Mouse (Mus musculus): ENCODE measurements around the gene Os9. TPM values are rescaled to one million over a fixed set of nuclear protein-coding genes. Genes with fewer than 3 reads are reported as not detected.
"Not testable (repeated sequence)": the region's sequence is repeated elsewhere in the genome, so short reads cannot be mapped to it uniquely, and the experiment has no call there.

Gene Os9
- polyA plus RNA-seq, 1 experiment, result 53.9 TPM

DNA sequence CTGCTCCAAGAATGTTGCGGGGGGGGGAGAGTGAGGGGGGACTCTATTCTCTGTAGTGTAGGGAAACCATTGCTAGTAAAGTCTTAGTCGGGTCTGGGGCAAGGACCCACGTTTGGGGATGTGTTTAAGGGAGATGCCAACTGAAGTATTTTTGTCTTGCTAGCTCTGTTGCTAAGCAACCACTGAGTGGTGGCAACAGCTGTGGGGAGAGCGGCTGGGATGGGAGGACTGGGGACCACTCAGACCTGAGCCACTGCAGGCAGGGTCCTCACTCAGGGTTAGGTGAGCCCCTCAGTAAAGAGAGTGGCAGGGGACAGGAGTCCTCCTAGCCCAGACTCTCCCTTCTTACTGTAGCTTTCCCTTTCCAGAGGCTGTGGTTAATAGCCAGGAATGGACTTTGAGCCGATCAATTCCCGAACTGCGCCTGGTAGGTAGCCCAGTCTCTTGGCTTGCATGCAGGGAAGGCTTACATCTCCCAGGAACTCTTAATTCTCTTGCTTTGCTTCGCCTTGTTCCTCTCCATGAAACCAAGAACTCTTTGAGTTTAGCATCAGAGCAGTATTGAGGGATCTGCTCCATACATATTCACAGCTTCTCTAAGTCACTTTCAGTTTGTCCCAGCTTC is 38.8 kb downstream of the Os9 start:
- DNase-seq (ENCODE audit: low spot score), result no peak

DNA sequence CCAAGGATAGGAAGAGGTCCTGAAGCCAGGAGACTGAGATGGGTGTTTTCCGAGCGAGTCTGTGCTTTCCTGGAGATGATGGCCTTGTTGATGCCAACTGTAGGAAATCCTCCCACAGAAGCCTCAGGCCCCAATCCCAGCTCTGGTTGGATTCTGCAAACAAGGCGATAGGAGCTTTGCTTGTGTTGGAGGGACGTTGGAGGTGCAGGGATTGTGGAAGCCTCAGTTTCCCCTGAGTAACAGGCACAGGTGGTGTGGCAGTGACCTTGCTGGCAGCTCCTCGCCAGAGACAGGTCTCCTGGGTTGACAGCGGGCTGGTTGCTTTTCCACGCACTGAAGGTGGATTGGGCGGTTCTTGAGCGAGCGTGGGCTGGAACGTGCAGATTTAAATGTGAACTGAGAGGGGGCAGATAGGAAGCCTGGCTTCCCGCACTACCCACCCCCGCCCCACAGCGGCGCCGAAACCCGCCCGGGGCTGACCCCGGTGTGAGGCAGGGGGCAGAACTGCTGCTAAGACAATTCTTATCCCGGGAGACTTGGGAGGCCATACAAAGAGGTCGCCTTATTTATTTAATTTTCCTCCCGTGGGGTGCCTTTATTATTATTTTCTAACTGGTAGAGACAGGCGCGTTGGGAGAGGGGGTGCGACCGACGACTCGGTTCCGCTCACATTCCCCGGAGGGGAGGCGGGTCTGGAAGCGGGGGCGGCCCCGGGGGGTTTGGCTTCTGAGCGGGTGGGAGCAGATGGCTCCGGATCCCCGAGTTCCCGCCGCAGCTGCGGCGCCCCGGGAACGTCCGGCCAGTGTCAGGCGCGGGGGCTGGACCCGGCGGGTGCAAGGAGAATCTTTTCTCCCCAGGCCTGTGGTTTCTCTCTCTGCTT is 39.8 kb downstream of the Os9 start:
- DNase-seq (ENCODE audit: low spot score), result no peak

DNA sequence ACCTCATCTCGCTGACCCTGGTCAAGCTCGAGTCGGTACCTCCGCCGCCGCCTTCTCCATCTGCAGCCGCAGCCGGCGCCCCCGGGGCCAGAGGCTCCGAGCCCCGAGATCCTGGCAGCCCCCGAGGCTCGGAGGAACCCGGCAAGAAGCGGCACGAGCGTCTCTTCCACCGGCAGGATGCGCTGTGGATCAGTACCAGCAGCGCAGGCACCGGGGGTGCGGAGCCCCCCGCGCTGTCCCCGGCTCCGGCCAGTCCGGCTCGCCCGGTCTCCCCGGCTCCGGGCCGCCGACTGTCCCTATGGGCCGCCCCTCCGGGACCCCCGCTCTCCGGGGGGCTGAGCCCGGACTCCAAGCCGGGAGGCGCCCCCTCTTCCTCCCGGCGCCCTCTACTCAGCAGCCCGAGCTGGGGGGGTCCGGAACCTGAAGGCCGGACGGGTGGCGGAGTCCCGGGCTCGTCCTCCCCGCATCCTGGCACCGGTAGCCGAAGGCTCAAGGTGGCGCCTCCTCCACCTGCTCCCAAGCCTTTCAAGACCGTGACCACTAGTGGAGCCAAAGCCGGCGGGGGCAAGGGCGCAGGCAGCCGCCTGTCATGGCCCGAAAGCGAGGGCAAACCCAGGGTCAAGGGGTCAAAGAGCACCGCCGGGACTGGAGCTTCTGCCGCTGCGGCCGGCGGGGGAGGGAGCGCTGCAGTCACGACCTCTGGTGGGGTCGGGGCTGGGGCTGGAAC is 41.1 kb downstream of the Os9 start:
- no peak for DNase-seq (ENCODE audit: low spot score)

DNA sequence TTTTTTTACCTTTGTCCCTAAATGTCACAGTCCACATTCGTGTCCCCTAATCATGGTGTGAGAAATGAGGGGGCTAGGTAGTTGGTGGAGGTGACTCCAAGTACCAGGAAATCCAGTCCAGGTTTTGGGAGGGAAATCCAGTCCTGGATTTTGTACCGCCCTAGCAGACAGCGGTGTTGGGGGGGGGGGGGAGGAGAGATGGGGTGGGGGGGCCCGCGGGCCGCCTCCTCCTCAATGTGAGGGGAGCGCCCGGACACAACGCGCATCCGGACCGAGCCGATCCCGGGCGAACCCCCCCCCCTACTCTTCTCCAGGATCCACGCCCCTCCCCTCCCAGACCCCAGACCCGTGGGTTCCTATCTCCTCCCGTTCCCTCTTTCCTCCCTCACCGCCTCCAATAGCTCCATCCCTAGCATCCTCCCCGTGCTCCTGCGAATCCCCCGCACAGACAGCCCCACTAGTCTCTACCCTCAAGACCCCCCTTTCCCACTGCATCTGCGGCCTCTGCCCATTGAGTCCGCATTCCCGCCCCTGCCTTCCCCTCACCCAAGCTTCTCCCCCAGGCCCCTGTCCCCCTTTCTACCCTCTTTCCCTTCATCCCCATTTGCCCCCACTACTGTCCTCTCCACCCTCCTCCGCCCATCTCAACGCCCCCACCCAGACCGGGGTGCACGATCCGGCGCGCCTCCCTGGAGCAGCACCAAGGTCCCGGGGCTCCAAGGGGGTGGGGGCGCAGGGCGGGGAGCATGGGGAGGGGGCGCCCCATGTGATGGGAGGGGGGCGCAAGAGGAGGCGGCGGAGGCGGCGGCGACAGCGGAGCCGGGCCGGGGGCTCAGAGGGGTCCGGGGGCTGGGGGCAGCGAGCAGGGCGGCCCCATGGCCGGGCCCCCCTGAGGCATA is 42.0 kb downstream of the Os9 start:
- DNase-seq (ENCODE audit: low spot score), result no peak

DNA sequence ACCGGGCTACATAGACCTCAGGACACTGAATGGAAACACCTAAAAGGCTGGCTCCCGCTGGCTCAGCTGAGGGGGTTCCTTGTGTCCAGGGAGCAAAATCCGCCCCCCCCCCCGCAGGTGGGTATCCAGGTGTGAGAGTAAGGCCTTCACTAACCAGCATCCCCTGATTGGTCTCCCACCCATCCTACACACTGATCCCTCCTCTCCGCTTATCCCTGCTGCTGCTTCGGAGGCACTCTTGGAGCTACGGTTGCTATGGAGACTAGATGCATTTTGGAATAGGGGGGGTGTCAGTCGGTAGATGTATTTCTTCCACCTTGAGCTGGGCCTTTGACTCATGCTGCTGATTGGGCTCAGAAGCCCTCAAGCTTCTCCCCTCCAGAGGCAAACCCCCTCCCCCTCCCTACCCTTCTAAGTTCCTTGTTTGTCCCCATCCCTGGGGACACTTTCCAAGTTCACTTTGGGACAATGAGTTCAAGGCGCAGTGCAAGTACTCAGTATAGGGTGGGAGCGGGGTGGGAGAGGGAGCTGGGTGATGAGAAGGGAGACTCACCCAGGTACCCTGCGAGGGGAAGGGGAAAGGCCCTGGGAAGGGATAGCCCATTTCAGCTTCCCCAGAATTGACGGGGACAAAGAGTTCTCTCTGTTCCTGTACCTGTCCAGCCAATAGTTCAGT is 42.8 kb downstream of the Os9 start:
- DNase-seq (ENCODE audit: low spot score), result no peak

DNA sequence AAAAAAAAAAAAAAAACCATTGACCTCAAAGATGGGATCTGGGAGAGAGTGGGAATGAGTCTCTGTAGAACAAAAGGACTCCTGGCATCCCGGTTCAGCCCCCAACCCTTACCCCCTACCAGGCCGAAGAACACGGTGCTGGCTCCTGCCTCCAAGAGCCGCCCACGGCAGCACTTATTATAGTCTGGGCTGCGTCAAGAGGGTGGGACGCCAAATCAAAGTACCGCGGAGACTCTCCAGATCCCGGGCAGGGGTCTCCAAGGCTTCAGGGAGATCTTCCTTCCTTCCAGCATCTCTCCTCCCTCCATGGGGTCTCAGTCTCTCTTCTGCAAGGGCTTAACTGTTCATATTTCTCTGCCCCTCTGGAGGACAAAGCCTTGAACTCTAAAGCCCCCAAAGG is 43.4 kb downstream of the Os9 start:
- DNase-seq (ENCODE audit: low spot score), result no peak

DNA sequence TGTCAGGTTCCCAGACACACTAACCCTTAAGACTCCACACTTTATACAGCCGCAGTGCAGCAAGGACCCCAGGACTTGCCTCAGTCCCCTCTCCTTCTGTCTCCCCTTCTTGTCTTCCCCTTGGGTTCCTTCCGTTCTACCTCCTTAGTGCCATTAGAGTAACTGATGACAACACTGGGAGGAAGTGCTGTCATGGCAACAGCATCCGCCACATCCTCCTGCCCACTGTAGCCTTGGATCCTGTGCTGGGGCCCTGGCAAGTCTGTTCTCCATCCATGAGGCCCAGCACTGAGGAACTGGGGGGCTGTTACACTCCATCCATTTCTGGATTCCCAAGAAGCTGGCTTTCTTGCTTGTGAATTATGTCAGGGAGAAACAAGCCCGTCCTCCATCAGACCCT is 44.8 kb downstream of the Os9 start:
- no peak for DNase-seq (ENCODE audit: low spot score)

DNA sequence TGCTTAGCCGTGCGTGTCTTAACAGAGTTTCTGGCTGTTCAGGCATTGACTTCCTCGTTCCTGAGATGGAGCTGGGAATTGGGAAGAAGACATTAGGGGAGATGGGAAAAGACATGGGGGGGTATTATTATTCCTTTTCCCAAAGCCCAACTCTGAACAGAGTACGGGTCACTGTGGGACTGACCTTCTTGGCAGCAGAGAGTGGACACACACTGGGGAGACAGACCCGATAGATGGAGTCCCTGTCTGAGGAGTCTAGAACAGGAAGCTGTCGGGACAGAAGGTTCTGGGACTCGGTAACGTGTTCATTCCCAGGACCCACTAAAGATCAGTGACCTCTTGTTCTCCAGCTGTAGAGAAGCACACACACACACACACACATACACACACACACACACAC is 45.3 kb downstream of the Os9 start:
- DNase-seq (ENCODE audit: low spot score), result no peak

DNA sequence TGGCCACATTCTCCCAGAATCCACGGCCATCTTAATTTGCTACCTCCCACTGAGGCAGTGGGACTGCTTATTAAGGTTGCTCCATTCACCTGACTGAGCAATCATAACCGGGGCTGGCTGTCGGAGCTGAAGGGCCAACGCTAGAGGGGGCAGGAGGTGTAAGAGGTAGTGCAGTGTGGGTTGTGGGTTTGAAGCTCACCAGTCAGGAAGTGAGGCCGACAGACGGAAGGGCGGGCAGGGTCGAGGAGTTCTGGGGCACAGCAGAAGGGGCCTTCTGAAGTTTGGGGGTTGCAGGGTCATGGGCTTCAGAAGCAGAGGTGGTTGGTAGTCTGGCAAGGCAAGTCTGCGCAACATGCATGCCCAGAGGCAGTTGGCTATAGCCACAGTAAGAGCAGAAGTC is 45.9 kb downstream of the Os9 start, which contains the start of gene Agap2:
Gene Agap2 (plus strand): TSS at position 205 of the 400 bp plus-strand sequence.
- no peak for DNase-seq (ENCODE audit: low spot score)

DNA sequence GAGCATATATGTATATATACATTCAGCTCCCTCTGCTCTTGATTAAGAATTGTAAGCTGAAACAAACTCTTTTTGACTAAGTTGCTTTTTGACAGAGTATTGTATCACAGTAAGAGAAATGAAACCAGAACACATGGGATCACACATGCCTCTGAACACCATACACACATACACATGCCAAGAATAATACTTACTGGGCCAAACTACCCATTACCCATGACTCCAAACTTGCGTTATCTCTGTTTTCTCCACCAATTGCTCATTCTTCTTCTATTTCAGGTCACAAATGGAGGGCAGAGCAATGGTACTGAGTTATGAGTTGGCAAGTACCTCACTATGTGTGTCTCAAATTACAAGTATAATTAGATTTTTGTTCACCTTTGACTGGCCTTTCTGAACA is 47.0 kb downstream of the Os9 start:
- DNase-seq (ENCODE audit: low spot score), result no peak

DNA sequence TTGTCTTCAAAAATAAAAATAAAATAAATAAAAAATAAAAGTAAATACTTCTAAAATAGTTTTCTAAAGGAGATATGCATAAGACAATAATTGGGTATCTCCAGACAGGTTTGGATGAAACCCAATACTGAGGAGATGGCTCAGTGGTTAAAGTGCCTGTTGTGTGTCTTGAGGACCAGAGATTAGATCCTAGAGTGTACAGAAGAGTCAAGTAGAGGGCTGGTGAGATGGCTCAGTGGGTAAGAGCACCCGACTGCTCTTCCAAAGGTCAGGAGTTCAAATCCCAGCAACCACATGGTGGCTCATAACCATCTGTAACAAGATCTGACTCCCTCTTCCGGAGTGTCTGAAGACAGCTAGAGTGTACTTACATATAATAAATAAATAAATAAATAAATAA is 48.0 kb downstream of the Os9 start:
- DNase-seq (ENCODE audit: low spot score), result not testable (repeated sequence)

DNA sequence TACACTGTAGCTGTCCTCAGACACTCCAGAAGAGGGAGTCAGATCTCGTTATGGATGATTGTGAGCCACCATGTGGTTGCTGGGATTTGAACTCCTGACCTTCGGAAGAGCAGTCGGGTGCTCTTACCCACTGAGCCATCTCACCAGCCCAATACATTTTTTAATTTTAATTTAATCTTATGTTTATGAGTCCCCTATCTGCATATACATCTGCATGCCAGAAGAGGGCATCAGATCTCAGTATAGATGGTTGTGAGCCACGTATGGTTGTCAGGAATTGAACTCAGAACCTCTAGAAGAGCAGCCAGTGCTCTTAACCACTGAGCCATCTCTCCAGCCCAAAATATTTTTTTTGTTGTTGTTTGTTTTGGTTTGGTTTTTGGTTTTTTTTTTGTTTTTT is 48.7 kb downstream of the Os9 start:
- not testable (repeated sequence) for DNase-seq (ENCODE audit: low spot score)

DNA sequence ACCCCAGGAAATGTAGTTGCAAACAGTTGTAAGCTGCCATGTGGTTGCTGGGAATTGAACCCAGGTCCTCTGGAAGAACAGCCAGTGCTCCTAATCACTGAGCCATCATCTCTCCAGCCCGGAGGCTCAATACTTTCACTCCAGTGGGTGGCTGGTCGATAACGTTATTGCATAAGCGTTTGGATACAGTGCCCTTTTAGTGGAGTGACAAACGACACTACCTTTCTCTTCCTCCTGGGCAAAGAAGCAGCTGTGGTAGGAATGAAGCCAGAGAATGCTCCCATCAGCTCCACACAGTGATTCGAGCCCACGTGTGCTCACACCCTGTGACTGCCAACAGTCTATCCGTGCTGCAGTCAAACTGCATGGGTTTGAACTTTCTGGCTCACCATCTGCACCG is 49.7 kb downstream of the Os9 start:
- DNase-seq (ENCODE audit: low spot score), result no peak

DNA sequence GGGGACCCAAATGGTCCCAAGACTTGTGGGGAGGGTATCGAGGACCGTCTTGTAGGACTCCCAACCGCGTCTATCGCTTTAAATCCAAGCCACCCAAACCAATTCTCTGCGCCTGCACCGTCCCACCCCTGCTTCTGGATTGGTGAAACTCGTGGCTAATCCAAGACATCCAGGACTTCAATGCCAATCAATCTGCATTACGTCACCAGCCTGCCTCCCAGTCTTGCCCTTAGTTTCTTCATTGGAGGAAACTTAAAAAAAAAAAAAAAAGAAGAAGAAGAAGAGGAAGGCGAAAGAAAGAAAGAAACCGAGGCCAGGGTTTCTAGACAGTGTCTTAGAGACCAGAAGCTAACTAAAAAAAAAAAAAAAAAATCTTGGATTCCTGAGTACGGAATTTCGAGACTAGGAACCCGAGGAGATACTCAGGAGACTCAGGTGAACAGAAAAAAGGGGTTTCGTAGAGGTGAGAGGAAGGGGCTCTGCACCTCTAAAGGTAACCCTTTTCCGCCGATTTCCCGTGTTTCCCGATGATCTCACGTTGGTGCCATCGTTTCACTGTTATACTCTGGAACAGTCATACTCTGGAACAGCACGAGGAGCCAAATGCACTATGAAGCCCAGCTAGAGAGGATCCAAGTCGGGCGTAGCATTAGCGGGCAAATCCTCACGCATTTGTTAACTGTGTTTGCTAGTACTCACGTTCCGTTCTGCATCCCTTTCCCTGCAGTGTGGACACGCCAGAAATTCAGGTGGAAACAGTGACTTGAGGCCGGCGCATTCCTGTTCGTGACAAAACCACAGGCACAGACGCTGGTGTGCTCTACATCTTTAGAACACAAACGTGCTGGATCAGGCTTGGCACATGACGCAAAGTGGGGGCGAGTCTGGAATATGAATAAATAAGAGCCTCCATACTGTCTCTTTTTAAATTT is 50.5 kb downstream of the Os9 start, which contains the start of gene Tspan31:
Gene Tspan31 (minus strand): TSS at position 75 of the 932 bp plus-strand sequence.
- peak; percentile 65 for DNase-seq (ENCODE audit: low spot score)

DNA sequence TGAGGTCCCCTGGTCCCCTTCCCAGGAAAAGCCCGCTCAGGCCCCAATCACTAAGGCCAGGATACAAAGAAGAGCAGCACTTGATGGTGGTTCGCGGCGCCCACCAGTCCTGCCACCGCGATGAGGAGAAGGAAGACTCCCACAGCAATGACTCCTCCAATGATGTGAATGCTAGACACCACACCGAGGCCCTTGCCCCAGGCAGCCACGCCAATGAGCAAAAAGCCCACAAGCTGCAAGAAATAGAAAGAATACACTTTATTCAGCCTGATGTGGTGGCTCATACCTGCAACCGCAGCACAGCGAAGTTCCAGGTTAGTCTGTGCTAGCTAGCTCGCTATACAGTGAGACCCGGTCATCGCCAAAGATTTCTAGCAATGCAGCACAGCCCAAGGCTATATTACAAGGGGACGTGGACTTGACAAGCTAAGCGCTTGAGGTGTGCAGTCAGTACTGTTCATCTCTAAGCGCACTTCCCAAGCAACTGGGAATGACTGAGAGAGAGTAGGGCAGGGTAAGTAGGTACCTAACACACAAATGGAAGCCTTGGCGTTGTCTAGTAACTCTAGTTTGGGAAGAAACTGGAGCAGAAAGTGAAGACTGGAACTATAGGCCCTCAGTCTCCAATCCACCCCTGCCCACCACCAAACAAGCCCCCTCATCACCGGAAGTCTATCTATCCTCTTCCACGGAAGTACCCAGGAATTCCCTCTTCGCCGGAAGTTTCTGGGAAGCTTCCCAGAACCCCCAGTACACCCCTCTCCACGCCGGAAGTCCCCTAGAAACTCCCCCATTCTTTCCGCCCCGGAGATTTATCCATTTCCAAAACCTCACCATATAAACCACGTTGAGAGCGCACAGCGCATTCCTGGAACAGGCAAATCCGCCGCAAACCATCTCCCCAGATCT is 51.4 kb downstream of the Os9 start:
- no peak for DNase-seq (ENCODE audit: low spot score)

DNA sequence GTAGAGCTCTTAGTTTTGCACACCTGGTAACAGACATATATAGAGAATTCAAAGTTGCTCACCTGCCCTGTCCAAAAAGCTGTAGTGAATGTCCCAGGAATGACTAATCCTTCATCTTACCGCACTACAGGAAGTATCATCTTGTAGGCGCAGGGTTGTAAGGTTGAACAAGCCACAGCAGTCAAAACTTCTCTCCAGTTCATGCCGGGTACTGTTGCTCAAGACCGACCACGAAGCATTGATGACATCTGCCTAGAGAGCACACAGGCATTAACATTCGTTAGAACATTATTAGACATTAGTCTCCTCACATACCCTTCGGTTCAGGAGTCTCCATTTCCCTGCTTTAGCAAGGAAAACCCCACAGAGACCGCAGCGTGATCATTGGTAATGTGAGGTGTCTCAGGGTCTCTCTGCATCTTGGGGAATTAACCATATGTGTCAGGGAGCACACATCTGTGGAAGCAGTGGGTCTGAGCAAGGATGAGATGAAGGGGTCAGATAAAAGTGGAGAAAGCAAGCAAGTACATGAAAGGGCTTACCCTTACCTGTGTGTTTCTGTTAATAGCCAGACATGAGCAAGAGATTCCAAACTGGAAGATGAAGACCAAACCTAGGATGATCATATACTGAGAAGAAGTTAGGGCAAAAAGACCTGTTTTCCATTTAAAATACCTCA is 52.4 kb downstream of the Os9 start:
- DNase-seq (ENCODE audit: low spot score), result no peak

DNA sequence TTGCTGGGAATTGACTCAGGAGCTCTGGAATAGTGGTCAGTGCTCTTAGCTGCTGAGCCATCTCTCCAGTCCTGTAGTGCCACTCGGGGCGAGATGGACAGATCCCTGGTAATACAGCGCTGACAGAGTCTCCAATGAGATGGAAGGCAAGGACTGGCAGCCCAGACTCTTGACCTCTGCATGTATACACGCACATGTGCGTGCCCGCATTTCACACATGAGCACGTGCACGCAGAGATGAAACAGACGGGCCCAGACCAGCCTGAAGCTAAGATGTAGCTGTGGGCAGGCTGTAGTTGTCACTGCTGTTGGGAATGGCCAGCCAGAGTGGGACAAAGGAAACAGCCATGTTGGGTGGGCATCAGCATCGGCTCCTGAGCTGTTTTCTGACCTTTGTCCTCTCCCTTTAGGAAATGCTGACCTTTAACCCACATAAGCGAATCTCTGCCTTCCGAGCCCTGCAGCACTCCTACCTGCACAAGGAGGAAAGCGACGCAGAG is 54.4 kb downstream of the Os9 start:
- DNase-seq (ENCODE audit: low spot score), result no peak

DNA sequence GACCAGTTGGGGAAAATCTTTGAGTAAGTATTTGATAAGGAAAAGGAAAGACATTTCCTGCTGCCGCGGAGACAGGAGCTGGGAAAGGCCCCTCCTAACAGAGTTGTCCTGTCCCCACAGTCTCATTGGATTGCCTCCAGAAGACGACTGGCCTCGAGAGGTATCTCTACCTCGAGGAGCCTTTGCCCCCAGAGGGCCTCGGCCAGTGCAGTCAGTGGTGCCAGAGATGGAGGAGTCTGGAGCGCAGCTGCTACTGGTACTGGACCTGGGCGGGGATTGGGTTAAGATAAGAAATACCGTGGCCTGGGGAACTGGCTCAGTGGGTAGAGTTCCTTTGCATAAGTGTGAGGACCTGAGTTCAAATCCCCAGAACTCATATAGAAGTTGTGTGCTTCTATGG is 55.0 kb downstream of the Os9 start:
- no peak for DNase-seq (ENCODE audit: low spot score)
